Mouse (Mus musculus) hindbrain, embryonic 16.5 days (tissue): ENCODE measurements around the gene Atrip. TPM values are rescaled to one million over a fixed set of nuclear protein-coding genes. Genes with fewer than 3 reads are reported as not detected.

Experiments
- ATAC-seq: fragments of 200-750 bp; cut with Nextera tagmentation; 2 replicates; pipeline ENCODE4 v1.8.0; 2017; ENCODE audit warnings: moderate TSS enrichment, moderate library complexity
- H3K27ac ChIP-seq: fragments of 300-500 bp; sonication (generic); 2 replicates; pipeline ENCODE4 v1.5.1; 2014; ENCODE audit warnings: low read depth, mild to moderate bottlenecking, control low read depth, low read length, moderate library complexity
- H3K27me3 ChIP-seq: fragments of 300-500 bp; sonication (generic); replicated peaks from 2 replicates; pipeline ENCODE4 v1.6.1; 2014; ENCODE audit warnings: low read length; ENCODE audit not compliant: control insufficient read depth, insufficient read depth
- H3K36me3 ChIP-seq: fragments of 300-500 bp; sonication (generic); 2 replicates; pipeline ENCODE4 v1.6.1; 2014; ENCODE audit warnings: mild to moderate bottlenecking, low read length, moderate library complexity, mixed read lengths; ENCODE audit not compliant: control insufficient read depth, insufficient read depth
- H3K4me1 ChIP-seq: fragments of 300-500 bp; sonication (generic); 2 replicates; pipeline ENCODE4 v1.6.1; 2014; ENCODE audit warnings: low read depth, low read length; ENCODE audit not compliant: control insufficient read depth, insufficient read depth
- H3K4me2 ChIP-seq: fragments of 300-500 bp; sonication (generic); 2 replicates; pipeline ENCODE4 v1.6.1; 2014; ENCODE audit warnings: mild to moderate bottlenecking, low read length, control low read depth, moderate library complexity
- H3K4me3 ChIP-seq: fragments of 300-500 bp; sonication (generic); 2 replicates; pipeline ENCODE4 v1.5.1; 2014; ENCODE audit warnings: mild to moderate bottlenecking, low read length, control low read depth, moderate library complexity
- H3K9ac ChIP-seq: fragments of 300-500 bp; sonication (generic); 2 replicates; pipeline ENCODE4 v1.6.1; 2014; ENCODE audit warnings: low read depth, mild to moderate bottlenecking, control low read depth, low read length, moderate library complexity
- H3K9me3 ChIP-seq: fragments of 300-500 bp; sonication (generic); 2 replicates; pipeline ENCODE4 v1.6.1; 2014; ENCODE audit warnings: mild to moderate bottlenecking, low read length, moderate library complexity; ENCODE audit not compliant: control insufficient read depth
- WGBS: fragments of 180-500 bp; shearing (Covaris S2); extraction: QIAGEN DNeasy Blood & Tissue Kit; methylation state at CpG from one replicate; pipeline ENCODE4 v1.1.7; 2014; 5-methylcytosine and 5-hydroxymethylcytosine counted together
- polyA plus RNA-seq: library from polyadenylated mRNA; unstranded; fragments of >200 nt; fragmentation: Nextera tagmentation; extraction: Ambion mirVana; gene quantifications from 2 replicates; pipeline ENCODE4 v1.2.1, GENCODE M21; 2015

Gene Atrip
- polyA plus RNA-seq, 1 experiment from 2014 or later: 31.8 TPM

DNA sequence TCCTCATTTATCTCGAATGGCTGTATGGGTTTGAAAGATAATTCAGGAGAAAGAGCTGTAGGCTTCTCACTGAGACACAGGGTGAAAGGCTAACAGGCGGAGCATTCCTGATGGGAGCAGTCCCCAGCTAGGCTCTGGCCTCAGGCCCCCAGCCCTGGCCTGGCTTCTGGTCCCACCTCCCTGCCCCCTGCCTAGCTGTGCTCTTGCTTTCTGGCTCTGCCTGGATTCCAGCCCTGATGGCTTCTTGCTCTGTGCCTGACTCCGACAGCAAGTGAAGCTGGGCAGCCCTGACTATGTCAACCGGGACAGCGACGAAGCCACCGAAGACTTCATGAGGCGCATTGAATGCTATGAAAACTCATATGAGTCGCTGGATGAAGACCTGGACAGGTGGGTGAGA, 65.8 kb downstream of the Atrip start:
- Histone ChIP-seq H3K27ac (no peak overlapping the region), H3K36me3 (peaks cover 3% of the 10 kb centered on the region; the same call in 1 of the 2 replicates), H3K4me1 (no peaks in the 10 kb centered on the region), H3K27me3 (no peaks in the 10 kb centered on the region), H3K9ac (no peak overlapping the region), H3K4me3 (no peak overlapping the region), H3K4me2 (no peak overlapping the region), H3K9me3 (no peaks in the 10 kb centered on the region)
- 79% methylated on average over 9 of the region's 9 CpGs for WGBS
- no peak for ATAC-seq

Other genes with a start within 250 kb of the Atrip start
- 11.6 and 12.8 TPM in 2 replicates for gene Celsr3, start 247.8 kb downstream of the Atrip start, polyA plus RNA-seq
- 21.9 and 22.2 TPM in 2 replicates for gene Slc26a6, start 220.8 kb downstream of the Atrip start, polyA plus RNA-seq
- gene Tmem89, start 159.5 kb downstream of the Atrip start, polyA plus RNA-seq: 0.17 TPM in 1 of 2 replicates, not detected in the other
- 521 and 553 TPM in 2 replicates for gene Uqcrc1, start 137.5 kb downstream of the Atrip start, polyA plus RNA-seq
- 1.5 and 1.7 TPM in 2 replicates for gene Col7a1, start 120.5 kb downstream of the Atrip start, polyA plus RNA-seq
- not detected in 2 replicates for gene Ucn2, start 88.1 kb downstream of the Atrip start, polyA plus RNA-seq
- 31.3 and 31.9 TPM in 2 replicates for gene Pfkfb4, start 82.3 kb downstream of the Atrip start, polyA plus RNA-seq
- gene Shisa5, start 35.6 kb downstream of the Atrip start, polyA plus RNA-seq: 83.2 and 87.5 TPM in 2 replicates
- gene Trex1, start 14.4 kb downstream of the Atrip start, polyA plus RNA-seq: 13.6 and 14.2 TPM in 2 replicates
- 12.5 and 13.1 TPM in 2 replicates for gene Ccdc51, start 8.4 kb upstream of the Atrip start, polyA plus RNA-seq
- gene Tma7, start 8.5 kb upstream of the Atrip start, polyA plus RNA-seq: 586 and 663 TPM in 2 replicates
- 12.6 and 18.2 TPM in 2 replicates for gene Plxnb1, start 21.3 kb upstream of the Atrip start, polyA plus RNA-seq
- gene Fbxw21, start 87.9 kb upstream of the Atrip start, polyA plus RNA-seq: not detected in 2 replicates
- not detected in 2 replicates for gene Fbxw13, start 121.9 kb upstream of the Atrip start, polyA plus RNA-seq
- 0.10 TPM in 1 of 2 replicates, not detected in the other for gene Fbxw20, start 160.6 kb upstream of the Atrip start, polyA plus RNA-seq
- gene Fbxw14, start 213.6 kb upstream of the Atrip start, polyA plus RNA-seq: not detected in 2 replicates